Mouse (Mus musculus): ENCODE data around the gene Zfp428. TPM values are rescaled to one million over a fixed set of nuclear protein-coding genes. Genes with fewer than 3 reads are reported as not detected.
"Not testable (repeated sequence)": the region's sequence is repeated elsewhere in the genome, so short reads cannot be mapped to it uniquely, and the experiment has no call there.

Zfp428 gene
- total RNA-seq, 2 experiments from 2014 or later: 4.6 to 5.0 TPM

- no peak for DNase-seq (ENCODE audit: low spot score in 2 of 2)
Measured at GRCm38 (mm10) chr7:24517077-24517476, 10.3 kb downstream of the Zfp428 start.

- DNase-seq (ENCODE audit: low spot score in 2 of 2): no peak
Measured at GRCm38 (mm10) chr7:24517654-24518053, 10.8 kb downstream of the Zfp428 start.

- DNase-seq (ENCODE audit: low spot score in 2 of 2): no peak
Measured at GRCm38 (mm10) chr7:24519130-24519529, 12.3 kb downstream of the Zfp428 start.

GRCm38 (mm10) chr7:24520054-24520453 is 13.2 kb downstream of the Zfp428 start:
- DNase-seq (ENCODE audit: low spot score in 2 of 2): not testable (repeated sequence)

GRCm38 (mm10) chr7:24522805-24523204 is 16.0 kb downstream of the Zfp428 start:
- no peak for DNase-seq (ENCODE audit: low spot score in 2 of 2)

- DNase-seq (ENCODE audit: low spot score in 2 of 2): no peak
Measured at GRCm38 (mm10) chr7:24523723-24524122, 16.9 kb downstream of the Zfp428 start.

- DNase-seq (ENCODE audit: low spot score in 2 of 2): no peak
Measured at GRCm38 (mm10) chr7:24524978-24525377, 18.2 kb downstream of the Zfp428 start.

- DNase-seq (ENCODE audit: low spot score in 2 of 2): no peak
Measured at GRCm38 (mm10) chr7:24525686-24526420, 19.0 kb downstream of the Zfp428 start.

GRCm38 (mm10) chr7:24528861-24529260 is 22.1 kb downstream of the Zfp428 start:
- no peak for DNase-seq (ENCODE audit: low spot score in 2 of 2)

GRCm38 (mm10) chr7:24529580-24529979 is 22.8 kb downstream of the Zfp428 start:
- no peak for DNase-seq (ENCODE audit: low spot score in 2 of 2)

GRCm38 (mm10) chr7:24530062-24530931 is 23.5 kb downstream of the Zfp428 start, which contains the start of gene Irgq:
Gene Irgq, plus strand, starts transcription at chr7:24530689.
- DNase-seq (ENCODE audit: low spot score in 2 of 2): peak; percentile 97 to 98

- DNase-seq (ENCODE audit: low spot score in 2 of 2): peak; percentile 59 to 62
Measured at GRCm38 (mm10) chr7:24531211-24531971, 24.6 kb downstream of the Zfp428 start.

GRCm38 (mm10) chr7:24533031-24533571 is 26.3 kb downstream of the Zfp428 start:
- DNase-seq (ENCODE audit: low spot score in 2 of 2): no peak

- DNase-seq (ENCODE audit: low spot score in 2 of 2): no peak
Measured at GRCm38 (mm10) chr7:24533806-24534205, 27.0 kb downstream of the Zfp428 start.

GRCm38 (mm10) chr7:24534301-24534700 is 27.5 kb downstream of the Zfp428 start:
- DNase-seq (ENCODE audit: low spot score in 2 of 2): no peak

GRCm38 (mm10) chr7:24537081-24537480 is 30.3 kb downstream of the Zfp428 start:
- no peak for DNase-seq (ENCODE audit: low spot score in 2 of 2)

GRCm38 (mm10) chr7:24537591-24537990 is 30.8 kb downstream of the Zfp428 start:
- DNase-seq (ENCODE audit: low spot score in 2 of 2): no peak

- DNase-seq (ENCODE audit: low spot score in 2 of 2): no peak
Measured at GRCm38 (mm10) chr7:24538154-24538553, 31.3 kb downstream of the Zfp428 start.

- no peak for DNase-seq (ENCODE audit: low spot score in 2 of 2)
Measured at GRCm38 (mm10) chr7:24538701-24539100, 31.9 kb downstream of the Zfp428 start.

- DNase-seq (ENCODE audit: low spot score in 2 of 2): no peak
Measured at GRCm38 (mm10) chr7:24539686-24540085, 32.9 kb downstream of the Zfp428 start.

GRCm38 (mm10) chr7:24544506-24544905 is 37.7 kb downstream of the Zfp428 start:
- no peak for DNase-seq (ENCODE audit: low spot score in 2 of 2)

Measured in adrenal gland, adult 18-20 months (tissue).